Mouse (Mus musculus): ENCODE results near the gene Scn1a. TPM values are rescaled to one million over a fixed set of nuclear protein-coding genes. Genes with fewer than 3 reads are reported as not detected.

The Scn1a gene
- polyA plus RNA-seq, 1 experiment from 2014 or later = 1.00 TPM

GRCm38 (mm10) chr2:66392586-66392985, 48.1 kb downstream of the Scn1a start:
- Histone ChIP-seq H3K27ac (replicated peaks) (no peak overlapping the region), H3K36me3 (replicated peaks) (no peaks in the 10 kb centered on the region), H3K4me3 (no peak overlapping the region), H3K27me3 (replicated peaks; ENCODE audit: low read depth, poor library complexity, severe bottlenecking) (no peaks in the 10 kb centered on the region), H3K4me1 (no peaks in the 10 kb centered on the region), H3K9me3 (no peaks in the 10 kb centered on the region)
- 83% methylated on average over 5 of the region's 5 CpGs for WGBS
- DNase-seq (ENCODE audit: low spot score) = no peak

GRCm38 (mm10) chr2:66367957-66368356, 72.7 kb downstream of the Scn1a start:
- H3K4me1 ChIP-seq = no peaks in the 10 kb centered on the region
- no peaks in the 10 kb centered on the region for H3K27me3 ChIP-seq (replicated peaks; ENCODE audit: low read depth, poor library complexity, severe bottlenecking)

GRCm38 (mm10) chr2:66350590-66350989, 90.0 kb downstream of the Scn1a start:
- Histone ChIP-seq H3K27ac (replicated peaks) (no peak overlapping the region), H3K4me3 (no peak overlapping the region), H3K4me1 (no peaks in the 10 kb centered on the region), H3K36me3 (replicated peaks) (no peaks in the 10 kb centered on the region), H3K27me3 (replicated peaks; ENCODE audit: low read depth, poor library complexity, severe bottlenecking) (no peaks in the 10 kb centered on the region), H3K9me3 (no peaks in the 10 kb centered on the region)
- WGBS = 88% methylated on average over 2 of the region's 2 CpGs
- DNase-seq (ENCODE audit: low spot score) = no peak

More at GRCm38 (mm10) chr2:66367957-66368356, 72.7 kb downstream of the Scn1a start:
- H3K4me3 ChIP-seq = no peak overlapping the region
- no peak overlapping the region for H3K27ac ChIP-seq (replicated peaks)
- DNase-seq (ENCODE audit: low spot score) = no peak
- 92% methylated on average over 2 of the region's 2 CpGs for WGBS
- no peaks in the 10 kb centered on the region for H3K9me3 ChIP-seq
- H3K36me3 ChIP-seq (replicated peaks) = no peaks in the 10 kb centered on the region

GRCm38 (mm10) chr2:66346622-66347021, 94.0 kb downstream of the Scn1a start:
- Histone ChIP-seq H3K4me1 (no peaks in the 10 kb centered on the region), H3K27ac (replicated peaks) (no peak overlapping the region), H3K27me3 (replicated peaks; ENCODE audit: low read depth, poor library complexity, severe bottlenecking) (no peaks in the 10 kb centered on the region), H3K36me3 (replicated peaks) (no peaks in the 10 kb centered on the region), H3K4me3 (no peak overlapping the region), H3K9me3 (no peaks in the 10 kb centered on the region)
- DNase-seq (ENCODE audit: low spot score) = no peak
- 99% methylated on average over 1 of the region's 1 CpGs for WGBS

- no peaks in the 10 kb centered on the region for H3K9me3 ChIP-seq
- no peaks in the 10 kb centered on the region for H3K4me1 ChIP-seq
- H3K4me3 ChIP-seq = no peak overlapping the region
- no peak overlapping the region for H3K27ac ChIP-seq (replicated peaks)
- H3K27me3 ChIP-seq (replicated peaks; ENCODE audit: low read depth, poor library complexity, severe bottlenecking) = no peaks in the 10 kb centered on the region
- 79% methylated on average over 3 of the region's 3 CpGs for WGBS
- H3K36me3 ChIP-seq (replicated peaks) = no peaks in the 10 kb centered on the region
- DNase-seq (ENCODE audit: low spot score) = no peak
Measured at GRCm38 (mm10) chr2:66346181-66346580, 94.5 kb downstream of the Scn1a start.

GRCm38 (mm10) chr2:66337406-66337805, 103.2 kb downstream of the Scn1a start:
- Histone ChIP-seq H3K27me3 (replicated peaks; ENCODE audit: low read depth, poor library complexity, severe bottlenecking) (no peaks in the 10 kb centered on the region), H3K4me3 (no peak overlapping the region)
- 68% methylated on average over 5 of the region's 5 CpGs for WGBS

GRCm38 (mm10) chr2:66336396-66336795, 104.2 kb downstream of the Scn1a start:
- H3K4me1 ChIP-seq = no peaks in the 10 kb centered on the region
- no peaks in the 10 kb centered on the region for H3K27me3 ChIP-seq (replicated peaks; ENCODE audit: low read depth, poor library complexity, severe bottlenecking)
- no peaks in the 10 kb centered on the region for H3K36me3 ChIP-seq (replicated peaks)
- DNase-seq (ENCODE audit: low spot score) = no peak
- no peak overlapping the region for H3K4me3 ChIP-seq
- 81% methylated on average over 6 of the region's 6 CpGs for WGBS
- no peaks in the 10 kb centered on the region for H3K9me3 ChIP-seq
- no peak overlapping the region for H3K27ac ChIP-seq (replicated peaks)

More at GRCm38 (mm10) chr2:66337406-66337805, 103.2 kb downstream of the Scn1a start:
- Histone ChIP-seq H3K9me3 (no peaks in the 10 kb centered on the region), H3K4me1 (no peaks in the 10 kb centered on the region), H3K36me3 (replicated peaks) (no peaks in the 10 kb centered on the region), H3K27ac (replicated peaks) (no peak overlapping the region)
- no peak for DNase-seq (ENCODE audit: low spot score)

GRCm38 (mm10) chr2:66272551-66272950, 168.1 kb downstream of the Scn1a start:
- Histone ChIP-seq H3K27me3 (replicated peaks; ENCODE audit: low read depth, poor library complexity, severe bottlenecking) (no peaks in the 10 kb centered on the region), H3K4me1 (no peaks in the 10 kb centered on the region), H3K36me3 (replicated peaks) (no peaks in the 10 kb centered on the region), H3K27ac (replicated peaks) (no peak overlapping the region), H3K4me3 (no peak overlapping the region), H3K9me3 (no peaks in the 10 kb centered on the region)
- DNase-seq (ENCODE audit: low spot score) = no peak
- 82% methylated on average over 3 of the region's 3 CpGs for WGBS

GRCm38 (mm10) chr2:66256220-66257131, 184.2 kb downstream of the Scn1a start, which contains the start of gene Ttc21b:
Gene Ttc21b (minus strand): TSS chr2:66256617.
- Histone ChIP-seq H3K4me1 (peaks cover 9% of the 10 kb centered on the region; the same call in 1 of the 2 replicates), H3K9me3 (no peaks in the 10 kb centered on the region), H3K4me3 (peak within 1 kb of the TSS; percentile 88), H3K27me3 (replicated peaks; ENCODE audit: low read depth, poor library complexity, severe bottlenecking) (no peaks in the 10 kb centered on the region), H3K27ac (replicated peaks) (peak within 1 kb of the TSS; percentile 93), H3K36me3 (replicated peaks) (peaks cover 7% of the 10 kb centered on the region)
- DNase-seq (ENCODE audit: low spot score) = peak; percentile 97
- under 1% methylated on average over 56 of the region's 56 CpGs for WGBS

GRCm38 (mm10) chr2:66244013-66244412, 196.6 kb downstream of the Scn1a start:
- no peak for DNase-seq (ENCODE audit: low spot score)
- Histone ChIP-seq H3K27me3 (replicated peaks; ENCODE audit: low read depth, poor library complexity, severe bottlenecking) (no peaks in the 10 kb centered on the region), H3K4me1 (no peaks in the 10 kb centered on the region), H3K36me3 (replicated peaks) (peaks cover 48% of the 10 kb centered on the region), H3K27ac (replicated peaks) (no peak overlapping the region), H3K4me3 (no peak overlapping the region), H3K9me3 (no peaks in the 10 kb centered on the region)
- 86% methylated on average over 1 of the region's 1 CpGs for WGBS

- Histone ChIP-seq H3K27ac (replicated peaks) (no peak overlapping the region), H3K36me3 (replicated peaks) (peaks cover 33% of the 10 kb centered on the region), H3K9me3 (no peaks in the 10 kb centered on the region), H3K4me3 (no peak overlapping the region), H3K4me1 (no peaks in the 10 kb centered on the region), H3K27me3 (replicated peaks; ENCODE audit: low read depth, poor library complexity, severe bottlenecking) (no peaks in the 10 kb centered on the region)
- 88% methylated on average over 1 of the region's 1 CpGs for WGBS
- no peak for DNase-seq (ENCODE audit: low spot score)
Measured at GRCm38 (mm10) chr2:66240334-66240733, 200.3 kb downstream of the Scn1a start.

- Histone ChIP-seq H3K9me3 (no peaks in the 10 kb centered on the region), H3K4me1 (no peaks in the 10 kb centered on the region), H3K27ac (replicated peaks) (no peak overlapping the region), H3K27me3 (replicated peaks; ENCODE audit: low read depth, poor library complexity, severe bottlenecking) (no peaks in the 10 kb centered on the region), H3K4me3 (no peak overlapping the region), H3K36me3 (replicated peaks) (peaks cover 36% of the 10 kb centered on the region)
- 95% methylated on average over 5 of the region's 5 CpGs for WGBS
- DNase-seq (ENCODE audit: low spot score) = no peak
Measured at GRCm38 (mm10) chr2:66238886-66239285, 201.8 kb downstream of the Scn1a start.

GRCm38 (mm10) chr2:66220954-66221353, 219.7 kb downstream of the Scn1a start:
- Histone ChIP-seq H3K36me3 (replicated peaks) (peaks cover 16% of the 10 kb centered on the region), H3K27me3 (replicated peaks; ENCODE audit: low read depth, poor library complexity, severe bottlenecking) (no peaks in the 10 kb centered on the region), H3K27ac (replicated peaks) (no peak overlapping the region), H3K4me1 (no peaks in the 10 kb centered on the region), H3K4me3 (no peak overlapping the region), H3K9me3 (no peaks in the 10 kb centered on the region)
- WGBS = 92% methylated on average over 7 of the region's 7 CpGs
- DNase-seq (ENCODE audit: low spot score) = no peak
